Mouse (Mus musculus) ES-E14 (cell line): ENCODE results near the gene Pax1.

Source experiments
- HCFC1 ChIP-seq: IDR thresholded peaks from 2 replicates; pipeline ENCODE4 v1.6.1; 2012; ENCODE audit warnings: low read length, inconsistent platforms, borderline replicate concordance; ENCODE audit not compliant: insufficient read depth
- MAFK ChIP-seq: IDR thresholded peaks from 2 replicates; pipeline ENCODE4 v1.6.1; 2014; ENCODE audit warnings: mild to moderate bottlenecking, low read depth, low read length, inconsistent platforms; ENCODE audit not compliant: insufficient read depth
- ZNF384 ChIP-seq: IDR thresholded peaks from 2 replicates; pipeline ENCODE4 v1.6.1; 2012; ENCODE audit warnings: low read depth, low read length, inconsistent platforms

DNA sequence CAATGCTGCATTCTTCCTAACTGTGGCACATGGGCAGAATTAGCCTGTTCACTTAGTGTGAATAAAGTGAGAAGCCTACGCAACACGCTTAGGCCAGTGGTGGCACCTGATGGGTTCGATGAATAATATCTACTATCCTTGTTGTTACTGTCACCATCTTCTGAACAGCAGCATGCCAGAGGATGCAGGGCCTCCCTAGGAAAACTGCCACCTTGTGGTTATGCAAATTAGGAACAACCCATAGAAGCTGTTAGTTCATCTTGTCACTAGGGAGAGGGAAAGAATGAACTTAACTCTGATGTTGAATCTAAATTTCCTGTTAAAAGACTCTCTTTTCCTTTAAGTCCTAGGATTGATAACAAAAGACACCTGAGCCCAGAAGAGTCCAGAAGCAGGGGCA, 53.3 kb downstream of the Pax1 start:
- TF ChIP-seq ZNF384 (no peak), HCFC1 (no peak), MAFK (no peak)
